Mouse (Mus musculus) liver, embryonic 16.5 days (tissue): ENCODE data around the gene Rnf39. TPM values are rescaled to one million over a fixed set of nuclear protein-coding genes. Genes with fewer than 3 reads are reported as not detected.

Source experiments
- ATAC-seq: fragments of 200-750 bp; cut with Nextera tagmentation; 2 replicates; pipeline ENCODE4 v1.8.0; 2017; ENCODE audit warnings: low read depth, mild to moderate bottlenecking, moderate number of reproducible peaks, moderate library complexity
- H3K27ac ChIP-seq: fragments of 300-500 bp; sonication (generic); 2 replicates; pipeline ENCODE4 v1.5.1; 2014; ENCODE audit warnings: mild to moderate bottlenecking, low read length
- H3K27me3 ChIP-seq: fragments of 300-500 bp; sonication (generic); 2 replicates; pipeline ENCODE4 v1.6.1; 2014; ENCODE audit warnings: low read depth, low read length, mixed read lengths; ENCODE audit not compliant: control insufficient read depth, insufficient read depth
- H3K36me3 ChIP-seq: fragments of 300-500 bp; sonication (generic); 2 replicates; pipeline ENCODE4 v1.6.1; 2014; ENCODE audit warnings: mild to moderate bottlenecking; ENCODE audit not compliant: control insufficient read depth, insufficient read depth
- H3K4me1 ChIP-seq: fragments of 300-500 bp; sonication (generic); 2 replicates; pipeline ENCODE4 v1.6.1; 2014; ENCODE audit warnings: low read depth, low read length, mixed read lengths; ENCODE audit not compliant: control insufficient read depth
- H3K4me2 ChIP-seq: fragments of 300-500 bp; sonication (generic); 2 replicates; pipeline ENCODE4 v1.6.1; 2014; ENCODE audit warnings: low read depth, low read length, mixed read lengths
- H3K4me3 ChIP-seq: fragments of 300-500 bp; sonication (generic); 2 replicates; pipeline ENCODE4 v1.5.1; 2014; ENCODE audit warnings: low read depth, mild to moderate bottlenecking, low read length
- H3K9ac ChIP-seq: fragments of 300-500 bp; sonication (generic); 2 replicates; pipeline ENCODE4 v1.6.1; 2014; ENCODE audit warnings: low read depth, low read length
- H3K9me3 ChIP-seq: fragments of 300-500 bp; sonication (generic); replicated peaks from 2 replicates; pipeline ENCODE4 v1.6.1; 2016; ENCODE audit warnings: low read length; ENCODE audit not compliant: control insufficient read depth
- WGBS: fragments of 180-500 bp; shearing (Covaris S2); extraction: QIAGEN DNeasy Blood & Tissue Kit; methylation state at CpG from one replicate; pipeline ENCODE4 v1.1.7; 2014; ENCODE audit not compliant: insufficient replicate concordance; 5-methylcytosine and 5-hydroxymethylcytosine counted together
- polyA plus RNA-seq: library from polyadenylated mRNA; unstranded; fragments of >200 nt; fragmentation: Nextera tagmentation; extraction: Ambion mirVana; gene quantifications from 2 replicates; pipeline ENCODE4 v1.2.1, GENCODE M21; 2015

Rnf39 gene
- polyA plus RNA-seq, 1 experiment from 2014 or later, result 0.08 TPM

DNA sequence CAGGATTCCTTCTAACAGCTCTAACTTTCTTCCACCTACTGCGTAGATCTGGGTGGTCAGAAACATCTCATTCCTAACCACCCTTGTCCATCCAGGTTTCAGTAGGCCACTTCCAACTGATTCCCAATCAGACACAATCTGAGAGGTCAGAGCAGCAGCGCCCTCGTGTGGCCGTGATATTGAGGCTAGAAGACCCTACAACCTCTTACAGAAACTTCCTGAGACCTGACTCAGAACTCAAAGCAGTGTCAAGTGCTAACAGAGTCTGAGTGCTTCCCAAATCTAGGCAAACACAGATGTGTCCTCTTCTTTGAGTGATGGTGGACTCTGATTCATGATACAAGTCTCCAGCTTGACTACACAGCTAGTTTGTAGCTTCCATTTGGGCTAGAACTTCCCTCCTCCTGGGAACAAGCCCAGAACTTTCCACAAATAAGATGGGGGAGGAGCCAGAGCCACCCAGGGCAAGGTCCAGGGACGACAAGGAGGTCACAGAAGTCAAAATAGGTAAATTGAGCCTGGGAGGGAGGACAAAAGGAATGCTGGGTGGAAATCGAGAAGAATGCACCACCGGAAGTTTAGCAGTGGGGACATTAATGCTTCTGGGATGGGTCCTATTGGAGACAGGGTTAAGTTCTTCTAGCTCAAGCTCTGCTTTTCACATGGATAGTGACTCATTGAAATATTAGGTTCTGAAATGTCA lies 54.5 kb downstream of the Rnf39 start:
- Histone ChIP-seq H3K9ac (no peak overlapping the region), H3K4me3 (no peak overlapping the region), H3K27me3 (no peaks in the 10 kb centered on the region), H3K27ac (no peak overlapping the region), H3K9me3 (no peaks in the 10 kb centered on the region), H3K4me2 (no peak overlapping the region), H3K4me1 (no peaks in the 10 kb centered on the region), H3K36me3 (no peaks in the 10 kb centered on the region)
- WGBS, result 23% methylated on average over 7 of the region's 7 CpGs
- ATAC-seq, result no peak

Other genes with a start within 250 kb of the Rnf39 start
- gene H2-M10.5, start 170.0 kb upstream of the Rnf39 start, polyA plus RNA-seq, result not detected in 2 replicates
- gene H2-M10.6, start 130.7 kb upstream of the Rnf39 start, polyA plus RNA-seq, result not detected in 2 replicates
- 15.8 and 16.7 TPM in 2 replicates for gene Trim26, start 105.8 kb upstream of the Rnf39 start, polyA plus RNA-seq
- gene Trim15, start 75.7 kb upstream of the Rnf39 start, polyA plus RNA-seq, result 0.55 and 0.61 TPM in 2 replicates
- 285 and 295 TPM in 2 replicates for gene Trim10, start 73.3 kb upstream of the Rnf39 start, polyA plus RNA-seq
- gene Trim40, start 52.8 kb upstream of the Rnf39 start, polyA plus RNA-seq, result not detected in 2 replicates
- 0.27 TPM in 1 of 2 replicates, not detected in the other for gene Trim31, start 44.8 kb upstream of the Rnf39 start, polyA plus RNA-seq
- gene Ppp1r11, start 8.8 kb downstream of the Rnf39 start, polyA plus RNA-seq, result 23.9 and 28.8 TPM in 2 replicates
- 20.9 and 21.3 TPM in 2 replicates for gene Znrd1, start 15.6 kb downstream of the Rnf39 start, polyA plus RNA-seq
- gene Znrd1as, start 15.7 kb downstream of the Rnf39 start, polyA plus RNA-seq, result 2.5 and 3.0 TPM in 2 replicates
- gene 2410137M14Rik, start 38.3 kb downstream of the Rnf39 start, polyA plus RNA-seq, result not detected in 2 replicates
- gene H2-M5, start 46.6 kb downstream of the Rnf39 start, polyA plus RNA-seq, result not detected in 2 replicates
- gene Zfp57, start 58.2 kb downstream of the Rnf39 start, polyA plus RNA-seq, result 2.9 and 3.4 TPM in 2 replicates
- gene Mog, start 80.5 kb downstream of the Rnf39 start, polyA plus RNA-seq, result not detected in 2 replicates
- 0.46 and 1.0 TPM in 2 replicates for gene Gabbr1, start 103.0 kb downstream of the Rnf39 start, polyA plus RNA-seq
- gene Olfr90, start 145.6 kb downstream of the Rnf39 start, polyA plus RNA-seq, result not detected in 2 replicates
- gene Olfr91, start 155.4 kb downstream of the Rnf39 start, polyA plus RNA-seq, result not detected in 2 replicates
- gene Olfr92, start 177.2 kb downstream of the Rnf39 start, polyA plus RNA-seq, result not detected in 2 replicates
- gene Olfr93, start 218.6 kb downstream of the Rnf39 start, polyA plus RNA-seq, result not detected in 2 replicates